Mouse (Mus musculus) cerebellum, postnatal 10 days (tissue): ENCODE results near the gene Alyref.
"Not testable (repeated sequence)": the region's sequence is repeated elsewhere in the genome, so short reads cannot be mapped to it uniquely, and the experiment has no call there.

Experiments
- DNase-seq, 2 experiments: peaks; one replicate each; pipeline ENCODE4 v3.0.0; 2021; ENCODE audit warnings: mixed read lengths in 2 of 2

The Alyref gene

GRCm38 (mm10) chr11:120598990-120599549 lies 905 bp upstream of the Alyref start:
- no peak for DNase-seq

GRCm38 (mm10) chr11:120597240-120598235 lies 627 bp downstream of the Alyref start:
- peak; percentile 35 to 44 for DNase-seq

GRCm38 (mm10) chr11:120588531-120588930 lies 9.6 kb downstream of the Alyref start:
- no peak for DNase-seq

GRCm38 (mm10) chr11:120583937-120584336 lies 14.2 kb downstream of the Alyref start:
- DNase-seq = no peak

GRCm38 (mm10) chr11:120582982-120583293 lies 15.2 kb downstream of the Alyref start:
- DNase-seq = not testable (repeated sequence)

- peak; percentile 60 to 67 for DNase-seq
Measured at GRCm38 (mm10) chr11:120582268-120582981, 15.7 kb downstream of the Alyref start.

- peak; percentile 95 to 96 for DNase-seq
Measured at GRCm38 (mm10) chr11:120581490-120582267, 16.5 kb downstream of the Alyref start, which contains the start of gene Arhgdia. TSS of gene Arhgdia (minus strand) at chr11:120581624.

- DNase-seq = peak; percentile 56 to 61
Measured at GRCm38 (mm10) chr11:120580871-120581331, 17.3 kb downstream of the Alyref start.

- DNase-seq = peak; percentile 36 to 38
Measured at GRCm38 (mm10) chr11:120580190-120580589, 18.0 kb downstream of the Alyref start.

- DNase-seq = peak; percentile 90 to 94
Measured at GRCm38 (mm10) chr11:120579316-120580107, 18.7 kb downstream of the Alyref start.

- DNase-seq = peak; percentile 35 to 45
Measured at GRCm38 (mm10) chr11:120578694-120579243, 19.4 kb downstream of the Alyref start.

- DNase-seq = no peak
Measured at GRCm38 (mm10) chr11:120578024-120578693, 20.0 kb downstream of the Alyref start.

- DNase-seq = peak; percentile 50 to 61
Measured at GRCm38 (mm10) chr11:120577211-120578023, 20.7 kb downstream of the Alyref start.

- DNase-seq = no peak
Measured at GRCm38 (mm10) chr11:120576365-120576981, 21.7 kb downstream of the Alyref start.

GRCm38 (mm10) chr11:120575940-120576339 lies 22.2 kb downstream of the Alyref start:
- DNase-seq = no peak

- DNase-seq = no peak
Measured at GRCm38 (mm10) chr11:120575046-120575445, 23.1 kb downstream of the Alyref start.

- no peak for DNase-seq
Measured at GRCm38 (mm10) chr11:120574278-120574600, 23.9 kb downstream of the Alyref start.

- DNase-seq = no peak
Measured at GRCm38 (mm10) chr11:120573585-120574277, 24.4 kb downstream of the Alyref start.
